Comparison of ENCODE assay signal across 31 mouse cellular contexts in the genomic region with DNA sequence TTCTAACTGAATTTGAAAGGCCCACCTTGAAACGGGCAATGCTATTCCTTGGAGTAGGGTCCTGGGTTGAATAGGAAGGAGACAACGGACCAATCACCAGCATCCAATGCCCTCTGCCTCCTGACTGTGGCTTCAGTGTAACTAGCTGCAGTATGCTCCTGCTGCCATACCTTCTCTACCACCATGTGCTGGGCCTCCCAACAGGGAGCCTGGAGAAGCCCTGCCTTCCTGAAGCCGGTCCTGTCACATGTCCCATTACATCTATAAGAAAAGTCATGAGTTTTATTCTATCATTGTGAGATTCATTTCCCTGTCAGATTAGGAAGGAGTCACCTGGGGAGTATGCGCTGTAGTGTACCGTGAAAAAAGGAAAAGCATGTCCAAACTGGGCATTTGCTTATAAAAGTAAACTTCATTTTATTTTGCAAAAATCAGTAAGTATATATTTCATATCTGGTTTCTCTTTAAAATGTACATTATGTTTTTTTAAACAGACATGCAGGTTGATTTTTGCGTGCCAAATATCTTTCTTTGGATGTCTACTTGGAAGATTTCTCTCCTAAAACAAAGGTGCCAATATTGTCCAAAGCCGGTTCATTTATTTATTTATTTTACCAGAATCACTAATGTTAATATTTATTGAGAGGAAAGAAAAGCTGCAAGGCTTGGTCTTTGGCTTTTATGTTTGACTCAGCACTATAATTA. TPM values are rescaled to one million over a fixed set of nuclear protein-coding genes. Genes with fewer than 3 reads are reported as not detected.
DNase-seq lines count a peak whose midpoint lies in the region; ATAC-seq lines count a peak whose summit lies in the region.
"Had no signal": no experiment of that assay in that cellular context is flagged by ENCODE, and none has a peak within 500 bp of the region (broad histone marks: within the 10 kb centered on the region; RNA-seq: fewer than 3 reads in every experiment).

No protein-coding gene starts in this region.

- no peaks in the 10 kb centered on the region for H3K36me3 ChIP-seq in midbrain, embryonic 11.5 days (ENCODE audit: control insufficient read depth, insufficient read depth, low read length)
- H3K36me3 ChIP-seq: embryonic facial prominence, embryonic 12.5 days; hindbrain, embryonic 13.5 days; limb, embryonic 13.5 days; midbrain, embryonic 15.5 days; neural tube, embryonic 15.5 days had no signal

- intact Hi-C loops in left cerebral cortex, postnatal 25 days (cut with DNase I), result no loop called here

- H3K4me1 ChIP-seq in midbrain, embryonic 11.5 days (ENCODE audit: control insufficient read depth, insufficient read depth, low read length), result no peaks in the 10 kb centered on the region
- H3K4me1 ChIP-seq: embryonic facial prominence, embryonic 12.5 days; hindbrain, embryonic 13.5 days; limb, embryonic 13.5 days; midbrain, embryonic 15.5 days; neural tube, embryonic 15.5 days had no signal

- H3K27ac ChIP-seq in midbrain, embryonic 11.5 days (ENCODE audit: low read depth, low read length), result no peak overlapping the region
- H3K27ac ChIP-seq: embryonic facial prominence, embryonic 12.5 days; hindbrain, embryonic 13.5 days; left cerebral cortex, adult 2 months; limb, embryonic 13.5 days; midbrain, embryonic 15.5 days; neural tube, embryonic 15.5 days had no signal

- no peaks in the 10 kb centered on the region for H3K27me3 ChIP-seq in midbrain, embryonic 11.5 days (ENCODE audit: control insufficient read depth, insufficient read depth, low read length)
- H3K27me3 ChIP-seq: embryonic facial prominence, embryonic 12.5 days; hindbrain, embryonic 13.5 days; limb, embryonic 13.5 days; midbrain, embryonic 15.5 days; neural tube, embryonic 15.5 days had no signal

- H3K9me3 ChIP-seq in midbrain, embryonic 11.5 days (ENCODE audit: control insufficient read depth, low read length), result no peaks in the 10 kb centered on the region
- H3K9me3 ChIP-seq: embryonic facial prominence, embryonic 12.5 days; hindbrain, embryonic 13.5 days; limb, embryonic 13.5 days; midbrain, embryonic 15.5 days; neural tube, embryonic 15.5 days had no signal

- peak; percentile 53 for DNase-seq in brain, adult 2 months (ENCODE audit: low read depth, low spot score)
- DNase-seq in cerebellum, adult 11 months, result peak; percentile 41
- peak; percentile 85 for DNase-seq in cerebellum, adult 9-10 months
- peak; percentile 48 to 69 for DNase-seq in cerebellum, postnatal 36 days
- no peak for DNase-seq in left cerebral cortex, postnatal 25 days (ENCODE audit: low spot score in 2 of 2)
- DNase-seq in gastrocnemius, postnatal 4 days (ENCODE audit: low spot score in 2 of 2), result no peak
- DNase-seq in midbrain, embryonic 11.5 days (ENCODE audit: low spot score, missing footprints), result no peak
- DNase-seq: adrenal gland, adult 2 months; adrenal gland, postnatal 36 days; B cell, adult 2 months; embryo, embryonic 11 days; heart, postnatal 36 days; kidney, adult 9 months; liver, postnatal 0 days; lung, postnatal 36 days; right cerebral cortex, adult 18-20 months; thymus, adult 2 months; thymus, postnatal 4 days had no signal

- 81% methylated on average over 7 of the region's 7 CpGs for WGBS in midbrain, embryonic 11.5 days

- H3K9ac ChIP-seq in midbrain, embryonic 11.5 days (ENCODE audit: low read length), result no peak overlapping the region
- H3K9ac ChIP-seq: embryonic facial prominence, embryonic 12.5 days; hindbrain, embryonic 13.5 days; limb, embryonic 13.5 days; liver, postnatal 0 days; midbrain, embryonic 15.5 days; neural tube, embryonic 15.5 days had no signal

- ATAC-seq in midbrain, embryonic 11.5 days (ENCODE audit: low FRiP score), result no peak
- ATAC-seq: activated CD4-positive, CD25-positive, alpha-beta regulatory T cell, adult 4 months; forebrain, embryonic 16.5 days; intestine, embryonic 16.5 days; liver, postnatal 0 days; midbrain, embryonic 15.5 days had no signal

- H3K4me2 ChIP-seq in midbrain, embryonic 11.5 days, result no peak overlapping the region
- H3K4me2 ChIP-seq: embryonic facial prominence, embryonic 12.5 days; hindbrain, embryonic 13.5 days; limb, embryonic 13.5 days; liver, embryonic 11.5 days; midbrain, embryonic 15.5 days; neural tube, embryonic 15.5 days had no signal

- no peak overlapping the region for H3K4me3 ChIP-seq in midbrain, embryonic 11.5 days (ENCODE audit: low read depth, low read length)
- H3K4me3 ChIP-seq: embryonic facial prominence, embryonic 12.5 days; hindbrain, embryonic 13.5 days; left cerebral cortex, adult 2 months; limb, embryonic 13.5 days; midbrain, embryonic 15.5 days; neural tube, embryonic 15.5 days had no signal

RNA-seq across cellular contexts. Expression of a gene that starts 40.4 kb away (rescaled TPM):
- total RNA-seq in left cerebral cortex, postnatal 25 days (2021), result 1 to 10 TPM; 3.1 to 5.7 TPM
- total RNA-seq in gastrocnemius, postnatal 4 days (2021), result not detected
- polyA plus RNA-seq in midbrain, embryonic 11.5 days (2014; fragmentation: Nextera tagmentation; extraction: Ambion mirVana), result 0.29 and 0.34 TPM in 2 replicates
- total RNA-seq: adrenal gland, adult 2 months; adrenal gland, postnatal 36 days; gastrocnemius, adult 8-10 months; heart, postnatal 36 days had no signal
- polyA plus RNA-seq: activated CD4-positive, CD25-positive, alpha-beta regulatory T cell, adult 4 months; adrenal gland, adult 2 months; gonadal fat pad, adult 2 months; spleen, adult 2 months had no signal

Comparison
In these comparisons a context has a peak if more than half of its experiments do, and no peak if none do; other contexts are left out.
1. DNase-seq: peak in brain, adult 2 months (single experiment), cerebellum, adult 11 months (single experiment), cerebellum, adult 9-10 months (single experiment) and cerebellum, postnatal 36 days (2 of 2); none in left cerebral cortex, postnatal 25 days (0 of 2), gastrocnemius, postnatal 4 days (0 of 2) and midbrain, embryonic 11.5 days (single experiment).